Mouse (Mus musculus): ENCODE measurements around the gene Rab11fip5. TPM values are rescaled to one million over a fixed set of nuclear protein-coding genes. Genes with fewer than 3 reads are reported as not detected.

Rab11fip5 gene
- polyA plus RNA-seq, 1 experiment from 2014 or later: 10.6 TPM

DNA sequence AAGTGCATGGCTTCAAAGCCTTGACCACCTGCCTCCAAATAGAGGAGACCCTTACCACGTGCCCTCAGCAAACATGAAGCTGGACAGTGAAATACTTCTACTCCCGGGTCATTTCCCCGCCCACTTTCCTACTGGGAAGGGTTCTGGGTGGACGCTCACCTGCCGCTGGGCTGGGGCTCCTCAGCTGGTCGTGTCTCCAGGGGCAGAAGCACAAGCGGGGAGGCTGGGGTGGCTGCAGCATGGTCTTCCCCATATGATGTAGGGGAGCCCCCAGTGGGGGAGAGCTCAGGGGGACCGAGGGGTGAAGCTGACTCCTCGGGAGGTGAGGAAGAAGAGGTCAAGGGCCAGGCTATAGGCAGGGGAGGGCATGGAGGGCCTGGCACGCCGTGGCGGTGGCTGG lies 34.2 kb downstream of the Rab11fip5 start:
- no peak for ATAC-seq (ENCODE audit: low FRiP score)
- Histone ChIP-seq H3K9me3 (replicated peaks) (no peaks in the 10 kb centered on the region), H3K27ac (no peak overlapping the region), H3K27me3 (peaks cover 18% of the 10 kb centered on the region), H3K4me2 (replicated peaks) (no peak overlapping the region), H3K4me3 (no peak overlapping the region), H3K4me1 (no peaks in the 10 kb centered on the region), H3K36me3 (peaks cover 10% of the 10 kb centered on the region; the same call in 1 of the 2 replicates), H3K9ac (no peak overlapping the region)
- WGBS: 75% methylated on average over 12 of the region's 12 CpGs

DNA sequence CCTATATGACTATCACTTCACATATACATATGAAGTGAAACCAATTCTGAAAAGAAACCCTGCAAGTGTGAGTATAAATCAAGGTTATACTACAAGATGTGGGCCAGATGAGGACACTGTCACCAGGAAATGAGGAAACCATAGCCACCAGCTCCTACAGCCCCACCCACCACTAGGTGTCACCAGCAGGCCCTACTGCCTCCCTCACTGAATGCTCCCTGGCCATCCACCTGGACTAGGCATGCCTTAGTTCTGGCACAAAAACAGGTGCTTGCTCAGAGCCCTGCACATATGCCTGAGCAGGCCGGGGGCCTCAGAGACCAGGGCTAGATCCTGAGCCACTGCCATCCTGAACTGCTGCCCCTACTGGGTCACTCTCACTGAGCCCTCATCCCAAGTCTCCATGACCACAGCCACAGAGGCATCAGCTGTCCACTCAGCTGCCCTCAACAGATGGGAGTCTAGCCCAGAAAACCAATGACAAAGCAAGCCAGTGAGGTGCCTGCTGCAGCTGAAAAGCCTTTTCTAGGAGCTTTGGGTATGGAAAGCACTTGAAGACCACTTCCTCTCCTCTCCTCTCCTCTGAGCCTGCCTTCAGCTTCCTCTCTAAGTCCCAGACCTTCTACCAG lies 35.0 kb downstream of the Rab11fip5 start:
- WGBS: 88% methylated on average over 1 of the region's 1 CpGs
- Histone ChIP-seq H3K9me3 (replicated peaks) (no peaks in the 10 kb centered on the region), H3K9ac (no peak overlapping the region), H3K27me3 (peaks cover 22% of the 10 kb centered on the region), H3K36me3 (peaks cover 10% of the 10 kb centered on the region; the same call in 1 of the 2 replicates), H3K4me2 (replicated peaks) (no peak overlapping the region), H3K27ac (no peak overlapping the region), H3K4me1 (no peaks in the 10 kb centered on the region), H3K4me3 (no peak overlapping the region)
- no peak for ATAC-seq (ENCODE audit: low FRiP score)

DNA sequence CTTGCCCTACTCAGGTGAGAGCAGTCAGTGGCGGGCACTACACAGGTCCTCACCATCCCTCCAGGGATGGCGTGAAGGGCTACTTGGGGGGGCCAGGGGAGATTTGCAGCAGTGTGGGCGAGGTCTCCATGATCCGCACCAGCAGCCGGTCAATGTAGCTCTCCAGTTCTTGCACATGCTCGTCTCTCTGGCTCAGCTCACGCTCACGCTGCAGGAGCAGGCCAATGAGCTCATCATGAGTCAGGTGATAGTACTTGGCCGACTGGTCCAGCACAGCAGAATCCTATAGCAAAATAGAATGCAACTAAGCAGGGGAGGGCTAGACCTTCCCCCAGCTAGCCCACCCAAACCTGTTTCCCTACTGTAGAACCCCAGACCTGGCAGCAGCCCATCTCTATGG lies 37.5 kb downstream of the Rab11fip5 start:
- no peak overlapping the region for H3K9ac ChIP-seq
- H3K4me2 ChIP-seq (replicated peaks): no peak overlapping the region
- H3K4me3 ChIP-seq: no peak overlapping the region
- ATAC-seq (ENCODE audit: low FRiP score): no peak
- 90% methylated on average over 9 of the region's 9 CpGs for WGBS
- no peaks in the 10 kb centered on the region for H3K9me3 ChIP-seq (replicated peaks)
- H3K27ac ChIP-seq: no peak overlapping the region
- H3K27me3 ChIP-seq: peaks cover 24% of the 10 kb centered on the region
- H3K36me3 ChIP-seq: peaks cover 9% of the 10 kb centered on the region; the same call in 1 of the 2 replicates
- H3K4me1 ChIP-seq: peaks cover 4% of the 10 kb centered on the region; the same call in 1 of the 2 replicates

DNA sequence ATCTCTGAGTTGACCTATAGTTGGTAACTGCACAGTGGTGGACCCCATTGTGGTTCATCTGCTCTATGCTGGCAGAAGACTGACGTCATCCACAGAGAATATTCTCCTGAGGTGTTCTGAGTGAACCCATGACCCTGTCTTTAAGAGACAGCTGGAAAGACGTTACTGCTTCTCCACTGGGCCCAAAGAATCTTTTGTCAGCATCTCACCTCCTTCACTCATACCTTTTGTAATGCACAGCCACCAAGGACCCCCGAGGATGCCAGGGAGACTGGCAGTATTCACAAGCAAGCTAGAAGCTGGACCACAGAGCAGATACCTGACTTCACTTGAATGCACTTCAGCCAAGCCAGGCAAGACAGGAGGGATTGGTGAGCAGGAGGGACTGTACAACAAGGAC lies 39.1 kb downstream of the Rab11fip5 start:
- Histone ChIP-seq H3K36me3 (no peaks in the 10 kb centered on the region), H3K27ac (no peak overlapping the region), H3K4me3 (no peak overlapping the region), H3K9ac (no peak overlapping the region), H3K9me3 (replicated peaks) (no peaks in the 10 kb centered on the region), H3K27me3 (peaks cover 31% of the 10 kb centered on the region), H3K4me1 (peaks cover 11% of the 10 kb centered on the region; the same call in 1 of the 2 replicates), H3K4me2 (replicated peaks) (no peak overlapping the region)
- ATAC-seq (ENCODE audit: low FRiP score): no peak
- 51% methylated on average over 3 of the region's 3 CpGs for WGBS

DNA sequence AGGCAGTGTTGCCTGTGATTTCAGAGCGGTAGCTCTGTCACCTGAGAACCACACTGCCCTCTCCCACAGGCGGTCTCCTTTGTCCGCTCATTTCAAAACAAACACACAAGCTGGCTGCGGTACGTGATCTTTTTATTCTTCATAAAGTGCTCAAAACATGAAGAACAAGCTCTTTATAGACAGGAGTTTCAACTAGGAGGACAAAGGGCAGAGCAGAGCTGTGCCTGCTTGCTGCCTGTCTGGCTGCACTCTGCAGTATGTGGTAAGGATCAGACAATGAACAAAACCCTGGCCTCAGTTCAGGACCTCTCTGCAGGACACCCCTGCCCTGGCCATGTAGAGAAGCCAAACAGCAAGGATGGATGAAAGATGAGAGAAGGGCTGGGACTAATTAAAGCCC lies 39.6 kb downstream of the Rab11fip5 start:
- 46% methylated on average over 5 of the region's 5 CpGs for WGBS
- ATAC-seq (ENCODE audit: low FRiP score): no peak
- H3K9ac ChIP-seq: no peak overlapping the region

DNA sequence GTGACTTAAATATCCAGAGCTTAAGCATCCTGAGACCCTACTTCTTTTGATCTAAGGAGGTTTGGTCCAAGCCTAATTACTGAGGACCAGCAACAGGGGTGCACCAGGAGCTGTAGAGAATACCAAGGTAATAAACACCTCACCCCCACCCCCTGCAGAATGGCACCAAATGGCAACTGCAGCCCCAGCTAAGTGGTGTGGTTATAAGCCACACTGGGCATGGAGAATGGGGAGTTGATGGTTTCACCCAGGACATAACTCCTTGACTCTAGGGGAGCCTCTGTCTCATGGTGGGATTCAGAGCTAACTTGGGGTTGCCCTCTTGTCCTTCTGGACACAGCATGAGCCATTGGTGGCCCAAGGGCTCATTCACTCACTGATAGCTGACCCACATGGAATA lies 40.2 kb downstream of the Rab11fip5 start:
- Histone ChIP-seq H3K27ac (no peak overlapping the region), H3K27me3 (peaks cover 31% of the 10 kb centered on the region), H3K4me2 (replicated peaks) (no peak overlapping the region; the same call in 1 of the 2 replicates), H3K4me1 (peaks cover 11% of the 10 kb centered on the region; the same call in 1 of the 2 replicates), H3K9ac (no peak overlapping the region), H3K9me3 (replicated peaks) (no peaks in the 10 kb centered on the region), H3K4me3 (no peak overlapping the region), H3K36me3 (no peaks in the 10 kb centered on the region)
- ATAC-seq (ENCODE audit: low FRiP score): no peak

More for the DNA sequence above, 39.6 kb downstream of the Rab11fip5 start:
- Histone ChIP-seq H3K27ac (no peak overlapping the region), H3K4me3 (no peak overlapping the region), H3K4me2 (replicated peaks) (no peak overlapping the region), H3K27me3 (peaks cover 31% of the 10 kb centered on the region), H3K9me3 (replicated peaks) (no peaks in the 10 kb centered on the region), H3K36me3 (no peaks in the 10 kb centered on the region), H3K4me1 (peaks cover 11% of the 10 kb centered on the region; the same call in 1 of the 2 replicates)

DNA sequence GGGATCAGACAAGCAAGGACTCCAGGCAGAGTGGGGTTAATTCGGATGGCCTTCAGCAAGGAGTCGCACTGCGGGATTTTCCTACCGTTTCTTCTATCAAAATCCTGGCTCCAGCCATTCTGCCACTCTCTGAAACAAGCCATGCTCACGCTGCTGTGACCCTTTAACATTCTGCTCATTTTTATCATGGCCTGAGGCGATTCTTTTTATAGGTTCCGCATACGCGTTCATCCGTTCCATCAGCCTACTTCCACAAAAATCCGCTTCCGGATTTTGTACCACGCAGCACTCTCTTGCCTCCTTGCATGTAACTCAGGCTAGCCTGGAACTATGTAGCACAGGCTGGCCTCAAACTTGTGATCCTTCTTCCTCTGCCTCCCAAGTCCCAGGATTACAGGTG lies 40.7 kb downstream of the Rab11fip5 start:
- H3K9ac ChIP-seq: peak overlapping the region; percentile 69
- H3K4me2 ChIP-seq (replicated peaks): peak overlapping the region; percentile 92
- H3K4me3 ChIP-seq: peak overlapping the region; percentile 68
- H3K4me1 ChIP-seq: peaks cover 11% of the 10 kb centered on the region; the same call in 1 of the 2 replicates
- peak overlapping the region; percentile 92 for H3K27ac ChIP-seq
- H3K9me3 ChIP-seq (replicated peaks): no peaks in the 10 kb centered on the region
- no peaks in the 10 kb centered on the region for H3K36me3 ChIP-seq
- peaks cover 31% of the 10 kb centered on the region for H3K27me3 ChIP-seq
- no peak for ATAC-seq (ENCODE audit: low FRiP score)
- WGBS: 4% methylated on average over 13 of the region's 13 CpGs

DNA sequence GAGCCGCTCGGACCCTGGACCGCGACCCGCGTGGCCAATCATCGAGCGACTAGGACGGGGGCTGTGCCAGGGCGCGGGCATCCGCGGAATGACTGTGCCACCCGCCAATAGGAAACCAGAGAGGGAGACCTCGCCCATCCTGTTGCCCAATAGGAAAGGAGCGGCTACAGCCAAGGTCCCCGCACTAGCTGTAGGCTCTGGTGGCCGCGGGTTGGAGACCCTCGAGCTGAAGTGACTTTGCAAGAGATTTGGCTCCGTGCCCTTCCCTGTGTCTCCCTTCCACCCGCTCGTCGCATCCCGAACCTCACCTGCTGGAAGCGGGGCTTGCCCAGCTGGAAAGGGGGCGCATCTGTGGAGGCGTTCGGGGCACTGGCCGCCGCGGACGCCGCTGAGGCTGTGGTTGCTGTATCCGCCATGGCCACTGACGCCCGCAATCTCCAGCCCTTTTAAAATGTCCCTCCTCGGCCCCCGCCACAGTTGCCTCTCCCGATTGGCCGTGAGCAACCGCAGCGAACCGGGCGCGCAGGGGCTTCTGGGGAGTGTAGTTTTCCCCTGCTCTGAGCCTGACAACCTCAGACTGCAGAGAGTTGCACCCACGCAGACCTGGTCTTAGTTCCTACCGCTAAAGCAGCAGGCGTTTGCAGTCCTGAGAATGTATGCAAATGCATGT lies 41.3 kb downstream of the Rab11fip5 start, which contains the start of gene Sfxn5:
Gene Sfxn5, minus strand, starts transcription at position 423 of the 670 bp plus-strand sequence.
- Histone ChIP-seq H3K9me3 (replicated peaks) (no peaks in the 10 kb centered on the region), H3K9ac (peak within 1 kb of the TSS; percentile 69), H3K4me3 (peak within 1 kb of the TSS; percentile 68), H3K4me2 (replicated peaks) (peak within 1 kb of the TSS; percentile 92), H3K36me3 (no peaks in the 10 kb centered on the region), H3K27me3 (peaks cover 31% of the 10 kb centered on the region), H3K4me1 (peaks cover 11% of the 10 kb centered on the region; the same call in 1 of the 2 replicates), H3K27ac (peak within 1 kb of the TSS; percentile 92)
- WGBS: under 1% methylated on average over 49 of the region's 49 CpGs
- ATAC-seq (ENCODE audit: low FRiP score): peak; percentile 99

DNA sequence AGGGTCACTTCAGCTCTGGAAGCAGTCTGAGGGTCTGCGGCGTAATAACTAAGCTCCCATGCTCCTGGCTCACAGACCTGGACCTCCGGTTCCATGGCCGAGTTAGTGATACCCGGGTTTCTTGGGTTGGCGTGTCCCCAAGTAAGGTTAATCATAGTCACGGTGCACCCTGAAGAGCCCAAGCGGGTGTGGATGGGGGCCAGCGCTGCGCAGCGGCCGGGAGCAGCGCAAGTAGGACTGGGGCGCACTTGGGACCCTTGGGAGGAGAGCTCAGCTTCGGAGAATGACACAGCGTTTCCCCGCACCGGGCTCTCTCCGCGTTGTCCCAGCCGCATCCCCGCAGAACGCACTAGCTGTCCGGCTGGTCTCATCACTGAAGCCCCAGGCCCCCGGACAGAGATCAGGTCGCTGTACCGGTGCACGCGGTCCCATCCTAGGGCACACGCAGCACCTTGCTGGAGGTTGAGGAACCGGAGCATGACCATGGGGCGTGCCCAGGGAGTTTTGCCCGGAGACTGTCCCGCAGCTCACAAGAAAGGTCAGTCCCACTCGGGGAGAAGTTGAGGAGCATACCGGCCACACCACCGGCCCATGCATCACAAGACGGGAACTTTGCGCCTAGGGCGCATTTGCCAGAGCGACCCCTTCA lies 42.0 kb downstream of the Rab11fip5 start:
- WGBS: under 1% methylated on average over 41 of the region's 41 CpGs
- H3K9me3 ChIP-seq (replicated peaks): no peaks in the 10 kb centered on the region
- peak overlapping the region; percentile 92 for H3K4me2 ChIP-seq (replicated peaks)
- H3K4me3 ChIP-seq: peak overlapping the region; percentile 68
- H3K4me1 ChIP-seq: peaks cover 11% of the 10 kb centered on the region; the same call in 1 of the 2 replicates
- 0 out of 2 replicates have a peak overlapping the region, but pooled peaks have one; percentile 92 for H3K27ac ChIP-seq
- H3K36me3 ChIP-seq: no peaks in the 10 kb centered on the region
- peak overlapping the region; percentile 69 for H3K9ac ChIP-seq
- peak; percentile 50 for ATAC-seq (ENCODE audit: low FRiP score)
- peaks cover 31% of the 10 kb centered on the region for H3K27me3 ChIP-seq

DNA sequence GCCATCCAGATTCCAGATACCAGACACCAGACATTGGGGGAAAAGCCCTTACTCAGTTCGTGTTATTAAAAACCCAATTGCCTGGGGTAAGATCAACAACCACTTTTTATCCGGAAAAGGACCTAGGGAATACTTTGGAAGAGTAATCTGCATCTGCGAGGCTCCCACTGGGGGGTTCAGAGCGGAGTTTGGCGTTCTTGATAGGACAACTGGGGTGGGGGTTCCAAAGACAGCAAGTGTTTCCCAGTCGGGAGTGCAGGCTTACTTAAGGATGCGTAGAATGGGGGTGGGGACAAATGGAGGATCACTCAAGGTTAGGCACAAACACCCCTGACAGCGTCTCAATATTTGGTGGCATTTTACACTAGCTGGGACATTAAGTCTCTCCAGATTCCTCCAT lies 42.7 kb downstream of the Rab11fip5 start:
- peak overlapping the region; percentile 68; the same call in 1 of the 2 replicates for H3K4me3 ChIP-seq
- H3K4me2 ChIP-seq (replicated peaks): peak overlapping the region; percentile 92
- H3K27ac ChIP-seq: no peak overlapping the region
- H3K4me1 ChIP-seq: peaks cover 11% of the 10 kb centered on the region; the same call in 1 of the 2 replicates
- H3K27me3 ChIP-seq: peaks cover 31% of the 10 kb centered on the region
- 12% methylated on average over 8 of the region's 8 CpGs for WGBS
- no peaks in the 10 kb centered on the region for H3K36me3 ChIP-seq
- H3K9ac ChIP-seq: no peak overlapping the region; the same call in 1 of the 2 replicates
- ATAC-seq (ENCODE audit: low FRiP score): no peak
- H3K9me3 ChIP-seq (replicated peaks): no peaks in the 10 kb centered on the region

DNA sequence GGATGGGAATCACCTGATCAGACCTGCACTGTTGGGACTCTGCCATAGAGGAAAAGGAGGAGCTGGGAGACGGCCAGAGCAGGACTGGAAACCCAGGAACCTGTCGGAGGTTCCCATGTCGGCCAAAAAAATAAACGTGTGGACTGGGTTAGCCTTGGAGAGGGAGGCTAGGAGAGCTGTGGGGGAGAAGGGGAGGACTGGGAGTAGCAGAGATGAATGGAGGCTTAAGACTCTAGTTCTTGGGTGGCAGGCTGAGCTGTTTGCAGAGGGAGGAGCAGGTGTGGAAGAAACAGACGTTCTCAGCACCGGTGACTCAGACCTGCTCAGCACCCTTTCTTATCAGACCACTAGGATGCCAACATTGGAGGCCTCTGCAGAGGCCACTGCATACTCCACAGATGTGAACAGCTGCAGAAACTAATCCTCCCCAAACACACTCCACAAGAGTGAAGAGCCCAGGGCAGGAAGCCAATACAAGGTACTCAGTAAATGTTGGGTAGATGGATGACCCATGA lies 43.2 kb downstream of the Rab11fip5 start:
- H3K4me2 ChIP-seq (replicated peaks): no peak overlapping the region
- H3K36me3 ChIP-seq: no peaks in the 10 kb centered on the region
- no peak for ATAC-seq (ENCODE audit: low FRiP score)
- H3K4me3 ChIP-seq: no peak overlapping the region
- H3K9me3 ChIP-seq (replicated peaks): no peaks in the 10 kb centered on the region
- no peak overlapping the region for H3K27ac ChIP-seq
- H3K27me3 ChIP-seq: peaks cover 30% of the 10 kb centered on the region
- H3K9ac ChIP-seq: no peak overlapping the region
- WGBS: 48% methylated on average over 6 of the region's 6 CpGs
- H3K4me1 ChIP-seq: peaks cover 11% of the 10 kb centered on the region; the same call in 1 of the 2 replicates

DNA sequence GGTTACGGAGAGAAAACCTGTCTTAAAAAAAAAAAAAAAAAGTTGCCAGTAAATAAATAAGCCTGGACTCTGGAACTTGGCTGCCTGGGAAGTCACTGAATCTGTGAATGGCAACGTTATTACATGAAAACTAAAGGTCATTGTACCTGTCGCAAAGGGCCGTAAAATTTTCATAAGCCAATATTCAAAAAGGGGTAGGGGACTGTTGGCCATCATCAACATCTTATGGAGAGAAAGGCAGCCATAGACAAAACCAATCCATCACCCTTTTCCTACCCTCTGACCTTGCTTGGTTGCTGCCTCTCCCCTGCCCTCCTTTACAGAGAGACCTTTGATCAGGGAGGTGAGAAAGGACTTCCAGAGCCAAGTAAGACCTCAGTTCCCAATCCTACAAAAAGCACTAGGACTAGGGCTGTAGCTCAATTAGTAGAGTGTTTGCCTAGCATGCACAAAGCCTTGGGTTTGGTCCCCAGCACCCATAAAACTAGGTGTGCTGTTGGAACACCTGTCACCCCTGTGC lies 44.7 kb downstream of the Rab11fip5 start:
- 96% methylated on average over 4 of the region's 4 CpGs for WGBS
- Histone ChIP-seq H3K9me3 (replicated peaks) (no peaks in the 10 kb centered on the region), H3K4me1 (peaks cover 14% of the 10 kb centered on the region; the same call in 1 of the 2 replicates)

More for the DNA sequence above, 44.7 kb downstream of the Rab11fip5 start:
- no peak overlapping the region for H3K4me2 ChIP-seq (replicated peaks)
- no peak overlapping the region for H3K4me3 ChIP-seq
- peaks cover 19% of the 10 kb centered on the region for H3K27me3 ChIP-seq
- no peak overlapping the region for H3K27ac ChIP-seq
- ATAC-seq (ENCODE audit: low FRiP score): no peak
- no peaks in the 10 kb centered on the region for H3K36me3 ChIP-seq
- H3K9ac ChIP-seq: no peak overlapping the region

Measured in hindbrain, embryonic 12.5 days (tissue).